Mouse (Mus musculus) MEL (cell line): Measurements from ENCODE around the gene Zbtb8os. TPM values are rescaled to one million over a fixed set of nuclear protein-coding genes. Genes with fewer than 3 reads are reported as not detected.

ENCODE experiments used
- DNase-seq: peaks from one replicate; pipeline ENCODE4 v3.0.0; 2011; ENCODE audit warnings: low read depth, low spot score
- H3K27ac ChIP-seq: 2 replicates; pipeline ENCODE4 v1.5.1; 2012; ENCODE audit warnings: low read depth, mild to moderate bottlenecking, control low read depth, low read length, moderate library complexity; ENCODE audit not compliant: control insufficient read depth
- H3K27me3 ChIP-seq, 2 experiments: fragments of 150-350 bp in 1 of 2; sonication (generic) in 1 of 2; 2 replicates each; pipeline ENCODE4 v1.6.1; 2012; ENCODE audit warnings: low read length in 2 of 2, mild to moderate bottlenecking in 2 of 2, improper control_type of control experiment in 1 of 2, moderate library complexity in 1 of 2; ENCODE audit not compliant: insufficient read depth in 2 of 2, control insufficient read depth in 1 of 2
- H3K36me3 ChIP-seq, 2 experiments: 2 replicates each; pipeline ENCODE4 v1.6.1; 2012 to 2014; ENCODE audit warnings: low read length in 2 of 2, improper control_type of control experiment in 1 of 2, inconsistent platforms in 1 of 2, mild to moderate bottlenecking in 1 of 2; ENCODE audit not compliant: insufficient read depth in 2 of 2, control insufficient read depth in 1 of 2
- H3K4me1 ChIP-seq, 2 experiments: fragments of 150-350 bp in 1 of 2; sonication (generic) in 1 of 2; 2 replicates each; pipeline ENCODE4 v1.6.1; 2012; ENCODE audit warnings: low read length in 2 of 2, improper control_type of control experiment in 1 of 2, mild to moderate bottlenecking in 1 of 2; ENCODE audit not compliant: insufficient read depth in 2 of 2, control insufficient read depth in 1 of 2
- H3K4me3 ChIP-seq, 2 experiments: fragments of 150-350 bp in 1 of 2; sonication (generic) in 1 of 2; 2 replicates each; pipeline ENCODE4 v1.5.1; 2012; ENCODE audit warnings: low read depth in 2 of 2, low read length in 2 of 2, mild to moderate bottlenecking in 2 of 2, moderate library complexity in 2 of 2, control low read depth in 1 of 2, improper control_type of control experiment in 1 of 2; ENCODE audit not compliant: control insufficient read depth in 1 of 2, insufficient read depth in 1 of 2
- H3K79me2 ChIP-seq: 2 replicates; pipeline ENCODE4 v1.6.1; 2012; ENCODE audit warnings: mild to moderate bottlenecking, low read length, moderate library complexity; ENCODE audit not compliant: control insufficient read depth, poor library complexity, insufficient read depth
- H3K9ac ChIP-seq: 2 replicates; pipeline ENCODE4 v1.6.1; 2012; ENCODE audit warnings: low read depth, mild to moderate bottlenecking, control low read depth, low read length, moderate library complexity; ENCODE audit not compliant: control insufficient read depth, poor library complexity, severe bottlenecking
- H3K9me3 ChIP-seq: fragments of 150-350 bp; sonication (generic); replicated peaks from 2 replicates; pipeline ENCODE4 v1.6.1; 2012; ENCODE audit warnings: mild to moderate bottlenecking, low read length, improper control_type of control experiment, moderate library complexity; ENCODE audit not compliant: insufficient read depth
- BHLHE40 ChIP-seq: IDR thresholded peaks from 2 replicates; pipeline ENCODE4 v1.6.1; 2012; ENCODE audit warnings: low read depth, mild to moderate bottlenecking, inconsistent platforms, low read length, improper control_type of control experiment, borderline replicate concordance
- CHD1 ChIP-seq: IDR thresholded peaks from 2 replicates; pipeline ENCODE4 v1.6.1; 2012; ENCODE audit warnings: low read depth, mild to moderate bottlenecking, inconsistent platforms, low read length, improper control_type of control experiment
- CHD2 ChIP-seq: IDR thresholded peaks from 2 replicates; pipeline ENCODE4 v1.6.1; 2011; ENCODE audit warnings: low read length, improper control_type of control experiment
- CTCF ChIP-seq, 3 experiments: IDR thresholded peaks in 2 of 3; conservative IDR thresholded peaks in 1 of 3; 2 replicates each; pipeline ENCODE4 v1.5.1; 2011 to 2012; ENCODE audit warnings: low read length in 3 of 3, low read depth in 2 of 3, mild to moderate bottlenecking in 2 of 3, improper control_type of control experiment in 1 of 3, inconsistent platforms in 1 of 3, mixed read lengths in 1 of 3, moderate library complexity in 1 of 3; ENCODE audit not compliant: control insufficient read depth in 1 of 3, insufficient read depth in 1 of 3, poor library complexity in 1 of 3, severe bottlenecking in 1 of 3
- E2F4 ChIP-seq: IDR thresholded peaks from 2 replicates; pipeline ENCODE4 v1.6.1; 2011; ENCODE audit warnings: low read depth, low read length, improper control_type of control experiment, borderline replicate concordance
- ETS1 ChIP-seq: IDR thresholded peaks from 2 replicates; pipeline ENCODE4 v1.6.1; 2012; ENCODE audit warnings: low read depth, mild to moderate bottlenecking, inconsistent platforms, low read length, improper control_type of control experiment, moderate library complexity
- GATA1 ChIP-seq: IDR thresholded peaks from 2 replicates; pipeline ENCODE4 v1.6.1; 2011; ENCODE audit warnings: low read depth, low read length, improper control_type of control experiment
- HCFC1 ChIP-seq: IDR thresholded peaks from 2 replicates; pipeline ENCODE4 v1.6.1; 2012; ENCODE audit warnings: low read depth, mild to moderate bottlenecking, inconsistent platforms, low read length, improper control_type of control experiment, moderate library complexity
- JUND ChIP-seq: IDR thresholded peaks from 2 replicates; pipeline ENCODE4 v1.6.1; 2011; ENCODE audit warnings: low read depth, mild to moderate bottlenecking, improper control_type of control experiment, low read length
- KAT2A ChIP-seq: conservative IDR thresholded peaks from 2 replicates; pipeline ENCODE4 v1.6.1; 2012; ENCODE audit warnings: low read depth, low read length, improper control_type of control experiment, inconsistent platforms
- MAFK ChIP-seq: IDR thresholded peaks from 2 replicates; pipeline ENCODE4 v1.6.1; 2011; ENCODE audit warnings: low read depth, mild to moderate bottlenecking, low read length, improper control_type of control experiment, borderline replicate concordance
- MAX ChIP-seq: IDR thresholded peaks from 2 replicates; pipeline ENCODE4 v1.6.1; 2011; ENCODE audit warnings: low read length, improper control_type of control experiment
- MAZ ChIP-seq: IDR thresholded peaks from 2 replicates; pipeline ENCODE4 v1.6.1; 2012; ENCODE audit warnings: low read depth, mild to moderate bottlenecking, inconsistent platforms, low read length, improper control_type of control experiment
- MYC ChIP-seq: IDR thresholded peaks from 2 replicates; pipeline ENCODE4 v1.6.1; 2011; ENCODE audit warnings: low read depth, mild to moderate bottlenecking, low read length, improper control_type of control experiment, moderate library complexity
- POLR2A ChIP-seq, 2 experiments: IDR thresholded peaks; 2 replicates each; pipeline ENCODE4 v1.6.1; 2011 to 2012; ENCODE audit warnings: low read length in 2 of 2, mild to moderate bottlenecking in 2 of 2, control low read depth in 1 of 2, improper control_type of control experiment in 1 of 2, low read depth in 1 of 2, moderate library complexity in 1 of 2; ENCODE audit not compliant: control insufficient read depth in 1 of 2, insufficient read depth in 1 of 2, poor library complexity in 1 of 2
- POLR2AphosphoS2 ChIP-seq: IDR thresholded peaks from 2 replicates; pipeline ENCODE4 v1.6.1; 2011; ENCODE audit warnings: low read length, improper control_type of control experiment
- POLR2AphosphoS5 ChIP-seq: IDR thresholded peaks from 2 replicates; pipeline ENCODE4 v1.6.1; 2012; ENCODE audit warnings: low read depth, borderline replicate concordance, mild to moderate bottlenecking, inconsistent platforms, low read length, moderate library complexity, mixed read lengths
- RAD21 ChIP-seq: IDR thresholded peaks from 2 replicates; pipeline ENCODE4 v1.6.1; 2011; ENCODE audit warnings: mild to moderate bottlenecking, low read depth, low read length, improper control_type of control experiment
- RCOR1 ChIP-seq: IDR thresholded peaks from 2 replicates; pipeline ENCODE4 v1.6.1; 2012; ENCODE audit warnings: low read depth, mild to moderate bottlenecking, inconsistent platforms, low read length, improper control_type of control experiment
- TAL1 ChIP-seq: IDR thresholded peaks from 2 replicates; pipeline ENCODE4 v1.6.1; 2012; ENCODE audit warnings: mild to moderate bottlenecking, inconsistent platforms, low read length, moderate library complexity, mixed read lengths
- TBP ChIP-seq: IDR thresholded peaks from 2 replicates; pipeline ENCODE4 v1.8.0; 2011; ENCODE audit warnings: low read depth, low read length, improper control_type of control experiment
- TCF12 ChIP-seq: IDR thresholded peaks from 2 replicates; pipeline ENCODE4 v1.6.1; 2014; ENCODE audit warnings: low read depth, mild to moderate bottlenecking, inconsistent platforms, low read length, improper control_type of control experiment, moderate library complexity
- USF1 ChIP-seq: IDR thresholded peaks from 2 replicates; pipeline ENCODE4 v1.6.1; 2014; ENCODE audit warnings: low read depth, mild to moderate bottlenecking, inconsistent platforms, low read length, improper control_type of control experiment, moderate library complexity
- USF2 ChIP-seq, 2 experiments: IDR thresholded peaks; 2 replicates each; pipeline ENCODE4 v1.6.1; 2011 to 2012; ENCODE audit warnings: improper control_type of control experiment in 2 of 2, low read length in 2 of 2, borderline replicate concordance in 1 of 2, inconsistent platforms in 1 of 2, low read depth in 1 of 2, mild to moderate bottlenecking in 1 of 2; ENCODE audit not compliant: insufficient read depth in 1 of 2
- ZC3H11A ChIP-seq: IDR thresholded peaks from 2 replicates; pipeline ENCODE4 v1.6.1; 2012; ENCODE audit warnings: low read depth, mild to moderate bottlenecking, inconsistent platforms, low read length, improper control_type of control experiment
- ZNF384 ChIP-seq: IDR thresholded peaks from 2 replicates; pipeline ENCODE4 v1.6.1; 2012; ENCODE audit warnings: low read depth, mild to moderate bottlenecking, inconsistent platforms, low read length, improper control_type of control experiment
- polyA plus RNA-seq, 2 experiments: library from polyadenylated mRNA; stranded (reverse) in 1 of 2; unstranded in 1 of 2; fragments of >175 nt in 1 of 2; fragments of >200 nt in 1 of 2; gene quantifications; 2 replicates each; pipeline versions ENCODE4 v1.2.1 to v1.2.4; 2012; ENCODE audit warnings: low replicate concordance in 2 of 2, low read depth in 1 of 2; ENCODE audit not compliant: insufficient read length in 2 of 2, insufficient read depth in 1 of 2, missing spikeins in 1 of 2
- total RNA-seq: library from RNA; depleted of rRNA; stranded (reverse); fragments of 300-350 nt; gene quantifications from 2 replicates; pipeline ENCODE4 v1.2.3, GENCODE M21; 2012

The Zbtb8os gene
- total and polyA plus RNA-seq, 3 experiments, result 16.7 to 22.6 TPM; not detected in 1

DNA sequence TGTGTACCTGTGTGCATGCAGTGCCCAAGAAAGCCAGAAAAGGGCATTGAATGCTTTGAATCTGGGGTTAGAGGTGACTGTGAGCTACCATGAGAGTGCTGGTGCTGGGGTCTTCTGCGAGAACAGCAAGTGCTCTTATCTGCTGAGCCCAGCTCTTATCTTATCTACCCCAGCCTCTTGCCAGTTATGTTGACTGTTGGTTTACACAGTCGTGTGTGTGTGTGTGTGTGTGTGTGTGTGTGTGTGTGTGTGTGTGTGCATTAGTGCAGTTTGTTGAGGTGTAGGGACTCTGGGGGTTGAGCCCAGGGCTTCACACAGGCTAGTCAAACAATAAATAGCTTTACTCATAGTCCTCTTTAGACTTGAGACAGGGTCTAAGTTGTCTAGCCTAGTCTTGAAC lies 40.3 kb upstream of the Zbtb8os start (continued):
- no peak for TF ChIP-seq MYC
- no peak for TF ChIP-seq POLR2A (IDR thresholded peaks at IDR 0.05; ENCODE audit: control insufficient read depth in 1 of 2, insufficient read depth in 1 of 2, low read depth in 1 of 2, low read length in 2 of 2, poor library complexity in 1 of 2)
- TF ChIP-seq TAL1, result peak; percentile 54
- 0 out of 2 replicates have a peak, but pooled peaks have one; percentile 49 for TF ChIP-seq HCFC1
- peak; percentile 94 for TF ChIP-seq GATA1
- peak; percentile 83 for TF ChIP-seq ETS1
- TF ChIP-seq JUND, result no peak
- no peak for TF ChIP-seq TBP
- TF ChIP-seq CHD2, result no peak
- no peak for TF ChIP-seq KAT2A
- TF ChIP-seq, all 39 proteins: peak for 10

DNA sequence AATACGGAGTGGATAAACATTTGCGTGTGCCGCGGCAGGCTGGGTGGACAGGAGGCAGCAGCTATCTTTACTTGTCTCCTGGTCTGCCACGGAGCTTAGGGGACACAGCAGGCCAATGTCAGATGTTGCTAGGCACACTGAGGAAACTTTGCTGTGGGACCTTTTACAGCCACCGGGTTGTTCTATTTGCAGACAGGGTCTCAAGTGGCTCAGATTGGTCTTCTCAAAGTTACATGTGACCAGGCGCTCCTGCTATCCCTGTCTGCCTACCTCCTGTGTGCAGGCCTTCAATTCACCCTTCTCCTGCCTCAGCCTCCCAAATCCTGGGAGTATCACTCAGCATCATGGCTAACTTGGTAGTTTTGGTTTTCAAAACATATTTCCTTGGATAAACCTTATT lies 39.4 kb upstream of the Zbtb8os start:
- H3K9me3 ChIP-seq, result no peaks in the 10 kb centered on the region
- no peaks in the 10 kb centered on the region for H3K79me2 ChIP-seq
- H3K4me1 ChIP-seq, result peaks cover 5 to 17% of the 10 kb centered on the region in 2 experiments; a peak in 3 of 4 replicates
- no peak overlapping the region for H3K4me3 ChIP-seq
- no peak for TF ChIP-seq JUND
- TF ChIP-seq ZNF384, result no peak
- no peak for TF ChIP-seq USF1
- TF ChIP-seq CHD1, result no peak
- no peak for TF ChIP-seq ZC3H11A
- TF ChIP-seq MAX, result no peak
- TF ChIP-seq TAL1, result no peak
- no peak for TF ChIP-seq CTCF (IDR thresholded peaks at IDR 0.05 in 2 of 3, conservative IDR thresholded peaks at IDR 0.05 in 1 of 3; ENCODE audit: control insufficient read depth in 1 of 3, insufficient read depth in 1 of 3, low read depth in 2 of 3, low read length in 3 of 3, poor library complexity in 1 of 3, severe bottlenecking in 1 of 3)
- no peak for TF ChIP-seq POLR2AphosphoS5
- no peak for TF ChIP-seq BHLHE40
- no peak for TF ChIP-seq MAFK
- no peak for TF ChIP-seq RAD21
- no peak for TF ChIP-seq POLR2AphosphoS2
- no peak for TF ChIP-seq RCOR1
- TF ChIP-seq MAZ, result no peak
- no peak for TF ChIP-seq E2F4
- no peak for TF ChIP-seq TCF12
- TF ChIP-seq USF2 (IDR thresholded peaks at IDR 0.05; ENCODE audit: borderline replicate concordance in 1 of 2, insufficient read depth in 1 of 2, low read depth in 1 of 2, low read length in 2 of 2), result no peak
- no peak for DNase-seq
- H3K36me3 ChIP-seq, result peaks cover 0 to 10% of the 10 kb centered on the region in 2 experiments; a peak in 2 of 4 replicates
- no peak overlapping the region for H3K27ac ChIP-seq
- H3K9ac ChIP-seq, result no peak overlapping the region
- H3K27me3 ChIP-seq, result no peaks in the 10 kb centered on the region
